Comparison of ENCODE assay signal across 20 mouse cellular contexts in the genomic region with DNA sequence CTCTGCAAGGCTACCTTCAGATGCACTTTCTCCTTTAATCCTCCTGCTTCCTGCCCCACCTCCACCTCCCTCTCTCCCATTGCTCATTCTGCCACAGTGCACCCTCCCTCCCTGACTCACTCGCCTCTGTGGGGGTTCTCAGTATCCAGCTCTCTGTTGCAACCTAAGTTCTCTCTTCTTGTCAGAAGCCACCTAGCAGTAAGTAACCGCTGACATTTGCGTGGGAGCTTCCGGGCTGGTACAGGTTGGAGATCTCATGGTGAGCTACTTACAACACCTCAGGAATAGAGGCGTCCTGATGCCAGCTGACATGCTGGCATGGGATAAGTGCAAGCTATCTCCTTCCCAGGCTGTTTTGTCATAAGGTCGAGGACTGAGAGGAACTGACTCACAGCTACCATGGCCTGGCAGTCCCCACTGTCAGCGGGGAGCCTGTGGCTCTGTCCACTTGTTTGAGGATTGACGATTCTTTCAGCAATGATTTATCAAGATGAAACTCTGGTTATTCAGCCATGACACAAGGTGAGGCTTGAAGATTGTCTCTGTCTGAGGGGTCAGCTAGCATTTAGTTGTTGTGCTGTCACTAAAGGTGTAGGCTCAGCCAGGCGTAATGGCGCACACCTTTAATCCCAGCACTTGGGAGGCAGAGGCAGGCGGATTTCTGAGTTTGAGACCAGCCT. TPM values are rescaled to one million over a fixed set of nuclear protein-coding genes. Genes with fewer than 3 reads are reported as not detected.
A peak's percentile ranks its signal among the peaks of the same experiment; 100 is the strongest.
DNase-seq lines count a peak whose midpoint lies in the region; ATAC-seq and TF ChIP-seq lines count a peak whose summit lies in the region.
"Had no signal": no experiment of that assay in that cellular context is flagged by ENCODE, and none has a peak within 500 bp of the region (broad histone marks: within the 10 kb centered on the region; RNA-seq: fewer than 3 reads in every experiment).

No protein-coding gene starts in this region.

- H3K27ac ChIP-seq in layer of hippocampus, adult 2 months, result no peak overlapping the region
- H3K27ac ChIP-seq: forebrain, embryonic 15.5 days; gastrocnemius, adult 2 months; hindbrain, embryonic 13.5 days; intestine, embryonic 15.5 days; limb, embryonic 13.5 days; midbrain, embryonic 15.5 days had no signal

- DNase-seq in heart, adult 11 months, result peak; percentile 71
- DNase-seq in heart, postnatal 10 days, result no peak
- DNase-seq in 3T3-L1 (ENCODE audit: low read depth, low spot score), result peak; percentile 46
- peak; percentile 86 for DNase-seq in adrenal gland, adult 2 months
- DNase-seq in layer of hippocampus, adult 2 months (ENCODE audit: low spot score in 2 of 2), result no peak
- no peak for DNase-seq in spleen, postnatal 36 days (ENCODE audit: low spot score in 2 of 2)
- DNase-seq: cerebellum, adult 9-11 months; embryo, embryonic 11 days; gastrocnemius, adult 2 months; liver, postnatal 0 days; lung, postnatal 36 days had no signal

- peak; percentile 77 for ATAC-seq in megakaryocyte, adult 5-6 weeks (ENCODE audit: poor library complexity, severe bottlenecking)
- ATAC-seq: forebrain, embryonic 15.5 days; intestine, embryonic 15.5 days; liver, postnatal 0 days; midbrain, embryonic 15.5 days had no signal

- intact Hi-C loops in heart, postnatal 10 days (cut with DNase I), result no loop called here

- no peak overlapping the region for H3K4me3 ChIP-seq in layer of hippocampus, adult 2 months
- H3K4me3 ChIP-seq: forebrain, embryonic 15.5 days; gastrocnemius, adult 2 months; hindbrain, embryonic 13.5 days; intestine, embryonic 15.5 days; limb, embryonic 13.5 days; midbrain, embryonic 15.5 days had no signal

- no peak for TF ChIP-seq CTCF in layer of hippocampus, adult 2 months (conservative IDR thresholded peaks at IDR 0.05)

RNA-seq across cellular contexts. Expression of a gene that starts 42.0 kb away (rescaled TPM):
- not detected for total RNA-seq in heart, postnatal 10 days (2021)
- under 1 TPM in 1 of 2 experiments, not detected in 1; 0.46 TPM for total RNA-seq in adrenal gland, adult 2 months (2021)
- 0.68 TPM in 1 of 2 replicates, not detected in the other for polyA plus RNA-seq in adrenal gland, adult 2 months (2012; rRNA removed)
- total RNA-seq in megakaryocyte, adult 5-6 weeks (2015), result 0.54 and 2.0 TPM in 2 replicates
- total RNA-seq in megakaryocyte, adult 5-6 weeks (2017), result 1.3 TPM in 1 of 2 replicates, not detected in the other
- 1 to 10 TPM in 1 of 2 experiments, not detected in 1; 1.4 TPM for total RNA-seq in layer of hippocampus, adult 2 months (2021)
- total RNA-seq: gastrocnemius, adult 2 months; heart, adult 8-10 months had no signal
- polyA plus RNA-seq: heart, postnatal 0 days; intestine, embryonic 15.5 days; liver, postnatal 0 days; midbrain, embryonic 15.5 days; thymus, postnatal 0 days had no signal

Comparison
In these comparisons a context has a peak if more than half of its experiments do, and no peak if none do; other contexts are left out.
1. DNase-seq: peak in heart, adult 11 months (single experiment), 3T3-L1 (single experiment) and adrenal gland, adult 2 months (single experiment); none in heart, postnatal 10 days (0 of 2), layer of hippocampus, adult 2 months (0 of 2) and spleen, postnatal 36 days (0 of 2).